Mouse (Mus musculus) liver, embryonic 11.5 days (tissue): ENCODE measurements around the gene Hpdl. TPM values are rescaled to one million over a fixed set of nuclear protein-coding genes. Genes with fewer than 3 reads are reported as not detected.
"Not testable (repeated sequence)": the region's sequence is repeated elsewhere in the genome, so short reads cannot be mapped to it uniquely, and the experiment has no call there.

ENCODE experiments used
- ATAC-seq: fragments of 200-750 bp; cut with Nextera tagmentation; replicated peaks from 2 replicates; pipeline ENCODE4 v1.8.0; 2017; ENCODE audit warnings: moderate number of reproducible peaks, mild to moderate bottlenecking, moderate TSS enrichment, moderate library complexity; ENCODE audit not compliant: low FRiP score
- DNase-seq: peaks from one replicate; pipeline ENCODE4 v3.0.0-alpha.2; 2017; ENCODE audit warnings: low spot score
- H3K27ac ChIP-seq: fragments of 300-500 bp; sonication (generic); 2 replicates; pipeline ENCODE4 v1.5.1; 2014; ENCODE audit warnings: mild to moderate bottlenecking, low read depth, low read length, control low read depth
- H3K27me3 ChIP-seq: fragments of 300-500 bp; sonication (generic); replicated peaks from 2 replicates; pipeline ENCODE4 v1.6.1; 2014; ENCODE audit warnings: low read length, mixed read lengths; ENCODE audit not compliant: control insufficient read depth, insufficient read depth
- H3K36me3 ChIP-seq: fragments of 300-500 bp; sonication (generic); 2 replicates; pipeline ENCODE4 v1.6.1; 2014; ENCODE audit warnings: mild to moderate bottlenecking, low read length, moderate library complexity, mixed read lengths; ENCODE audit not compliant: control insufficient read depth, insufficient read depth
- H3K4me1 ChIP-seq: fragments of 300-500 bp; sonication (generic); replicated peaks from 2 replicates; pipeline ENCODE4 v1.6.1; 2014; ENCODE audit warnings: low read length, mixed read lengths; ENCODE audit not compliant: control insufficient read depth, insufficient read depth
- H3K4me2 ChIP-seq: fragments of 300-500 bp; sonication (generic); 2 replicates; pipeline ENCODE4 v1.6.1; 2014; ENCODE audit warnings: mild to moderate bottlenecking, control low read depth, moderate library complexity
- H3K4me3 ChIP-seq: fragments of 300-500 bp; sonication (generic); 2 replicates; pipeline ENCODE4 v1.5.1; 2014; ENCODE audit warnings: low read depth, low read length, control low read depth
- H3K9ac ChIP-seq: fragments of 300-500 bp; sonication (generic); 2 replicates; pipeline ENCODE4 v1.6.1; 2014; ENCODE audit warnings: low read depth, low read length, control low read depth
- H3K9me3 ChIP-seq: fragments of 300-500 bp; sonication (generic); 2 replicates; pipeline ENCODE4 v1.6.1; 2016; ENCODE audit warnings: low read length, inconsistent platforms, mixed read lengths; ENCODE audit not compliant: control insufficient read depth
- WGBS: fragments of 180-500 bp; shearing (Covaris S2); extraction: QIAGEN DNeasy Blood & Tissue Kit; methylation state at CpG from one replicate; pipeline ENCODE4 v1.1.7; 2014; 5-methylcytosine and 5-hydroxymethylcytosine counted together
- polyA plus RNA-seq: library from polyadenylated mRNA; unstranded; fragments of >200 nt; fragmentation: Nextera tagmentation; extraction: Ambion mirVana; gene quantifications from 2 replicates; pipeline ENCODE4 v1.2.1, GENCODE M21; 2014

Gene Hpdl
- polyA plus RNA-seq, 1 experiment from 2014 or later, result 1.2 TPM

DNA sequence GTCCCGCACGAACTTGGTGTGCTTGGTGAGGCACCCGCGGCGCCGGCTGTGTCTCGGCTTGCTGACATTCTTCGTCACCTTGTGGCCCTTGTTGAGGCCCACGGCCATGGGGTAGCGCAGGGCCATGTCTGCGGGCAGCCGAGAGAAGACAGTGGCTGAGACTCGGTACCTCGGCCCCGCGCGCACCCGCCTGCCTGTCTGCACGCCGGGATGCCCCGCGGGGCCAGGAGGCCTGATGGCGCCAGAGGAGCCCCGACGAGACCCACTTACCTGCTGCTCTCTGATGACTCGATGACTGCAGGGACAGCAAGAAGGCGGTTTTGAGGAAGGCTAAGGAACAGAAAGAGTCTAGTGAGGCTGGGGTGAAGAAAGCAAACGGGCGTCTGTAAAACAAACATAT lies 18.6 kb upstream of the Hpdl start:
- H3K36me3 ChIP-seq, ATAC-seq, H3K9ac ChIP-seq, H3K4me2 ChIP-seq, DNase-seq, H3K9me3 ChIP-seq, H3K27ac ChIP-seq, H3K4me1 ChIP-seq, H3K4me3 ChIP-seq: not testable (repeated sequence)
- peaks cover 23% of the 10 kb centered on the region for H3K27me3 ChIP-seq
- 14% methylated on average over 20 of the region's 29 CpGs for WGBS

DNA sequence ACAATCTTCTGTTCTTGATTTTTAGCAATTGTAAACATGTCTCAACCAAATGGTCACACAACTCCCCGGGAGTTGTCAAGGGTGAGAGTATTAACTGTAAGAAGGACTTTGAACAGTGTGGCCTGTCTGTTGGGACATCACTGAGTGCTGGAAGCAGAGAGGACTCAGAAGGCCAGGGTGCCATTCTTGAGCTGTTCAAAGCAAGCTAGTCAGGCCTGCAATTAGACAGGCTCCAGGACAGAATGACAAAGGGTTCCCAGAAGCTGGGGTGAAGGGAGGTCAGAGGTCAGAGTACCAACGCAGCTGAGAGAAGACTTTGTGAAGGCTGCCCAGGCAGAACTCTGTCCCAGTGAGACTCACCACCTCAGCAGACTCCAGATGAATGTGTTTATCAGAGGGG lies 17.5 kb upstream of the Hpdl start:
- Histone ChIP-seq H3K9ac (no peak overlapping the region), H3K9me3 (no peaks in the 10 kb centered on the region), H3K4me1 (no peaks in the 10 kb centered on the region), H3K4me3 (no peak overlapping the region), H3K4me2 (no peak overlapping the region), H3K36me3 (no peaks in the 10 kb centered on the region), H3K27me3 (peaks cover 23% of the 10 kb centered on the region), H3K27ac (no peak overlapping the region)
- WGBS, result 41% methylated on average over 2 of the region's 2 CpGs
- no peak for ATAC-seq
- no peak for DNase-seq

DNA sequence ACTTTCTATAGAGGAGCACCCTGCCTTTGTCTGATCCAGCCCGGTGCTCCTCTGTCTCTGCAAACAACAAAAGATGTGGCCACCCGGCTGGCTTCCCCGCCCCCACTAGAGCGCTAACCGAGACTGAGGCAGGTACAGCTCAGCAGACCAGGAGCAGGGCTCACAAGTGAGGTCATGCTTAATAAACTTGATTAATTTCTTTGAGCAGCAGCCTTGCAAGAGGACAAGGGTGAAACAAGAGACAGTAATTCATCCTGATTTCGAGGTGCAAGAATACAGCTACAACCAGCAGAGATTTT lies 8.5 kb upstream of the Hpdl start:
- no peaks in the 10 kb centered on the region for H3K4me1 ChIP-seq
- WGBS, result 48% methylated on average over 6 of the region's 6 CpGs
- no peak overlapping the region for H3K4me3 ChIP-seq
- no peak overlapping the region for H3K4me2 ChIP-seq
- ATAC-seq, result no peak
- no peaks in the 10 kb centered on the region for H3K27me3 ChIP-seq
- DNase-seq, result no peak
- H3K27ac ChIP-seq, result no peak overlapping the region
- no peaks in the 10 kb centered on the region for H3K36me3 ChIP-seq
- H3K9ac ChIP-seq, result no peak overlapping the region
- no peaks in the 10 kb centered on the region for H3K9me3 ChIP-seq

DNA sequence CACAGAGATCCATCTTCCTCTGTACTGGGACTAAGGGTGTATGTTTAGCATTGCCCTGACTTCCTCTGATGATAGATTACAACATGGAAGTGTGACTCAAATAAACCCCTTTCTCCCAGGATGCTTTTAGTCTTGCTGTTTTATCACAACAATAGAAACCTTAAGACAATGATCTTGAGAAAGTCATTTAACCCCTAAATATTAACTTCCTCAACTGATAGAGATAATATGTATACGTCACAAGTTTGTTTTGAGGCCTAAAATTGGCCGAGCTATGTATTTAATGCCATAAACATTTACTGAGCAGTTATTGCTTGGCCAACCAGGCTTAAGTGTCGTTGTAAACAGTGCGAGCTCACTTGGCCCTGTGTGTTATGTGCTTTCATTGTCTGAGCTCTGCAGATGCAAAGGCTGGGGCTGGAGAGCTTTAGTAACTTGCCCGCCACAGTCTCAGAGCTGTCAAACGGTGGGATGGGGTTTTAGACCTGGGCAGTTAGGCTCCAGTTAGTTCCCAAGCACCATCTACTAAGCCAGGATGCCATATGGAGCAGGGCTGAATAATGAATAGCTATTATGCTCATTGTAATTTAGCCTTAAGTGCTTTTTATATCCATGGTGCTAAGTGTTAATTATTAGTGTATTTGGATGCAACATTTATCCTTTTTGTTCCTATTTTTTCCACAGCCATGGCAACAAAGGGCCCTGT lies 8.0 kb upstream of the Hpdl start:
- no peak overlapping the region for H3K27ac ChIP-seq
- DNase-seq, result no peak
- 62% methylated on average over 6 of the region's 6 CpGs for WGBS

DNA sequence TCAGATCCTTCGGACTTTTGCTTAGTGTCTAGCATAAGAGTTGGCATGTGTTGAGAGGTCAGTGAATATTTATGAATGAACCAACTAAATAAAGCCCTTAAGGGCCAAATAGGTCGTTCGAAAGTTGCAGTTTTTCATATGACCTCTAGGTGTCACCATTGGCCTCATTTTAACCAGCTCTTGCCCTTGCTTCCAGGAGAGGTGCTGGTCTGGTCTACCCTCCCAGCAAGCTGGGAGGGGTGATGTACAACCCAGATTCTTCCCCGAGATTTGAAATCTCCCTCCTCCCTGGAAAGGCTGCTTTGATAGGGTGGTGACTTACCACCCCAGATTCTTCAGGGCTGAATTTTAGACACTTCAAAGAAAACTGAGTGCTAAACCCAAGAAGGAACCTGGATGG lies 6.3 kb upstream of the Hpdl start:
- Histone ChIP-seq H3K9ac (no peak overlapping the region), H3K9me3 (no peaks in the 10 kb centered on the region), H3K4me3 (no peak overlapping the region), H3K27me3 (no peaks in the 10 kb centered on the region), H3K4me1 (0 out of 2 replicates have a peak, but pooled peaks cover 2% of the 10 kb centered on the region), H3K36me3 (no peaks in the 10 kb centered on the region), H3K4me2 (no peak overlapping the region), H3K27ac (no peak overlapping the region)
- no peak for DNase-seq
- ATAC-seq, result 0 out of 2 replicates have a peak, but pooled peaks have one; percentile 3
- 2% methylated on average over 4 of the region's 4 CpGs for WGBS

More for the DNA sequence above, 8.0 kb upstream of the Hpdl start:
- no peaks in the 10 kb centered on the region for H3K9me3 ChIP-seq
- H3K4me2 ChIP-seq, result no peak overlapping the region
- H3K9ac ChIP-seq, result no peak overlapping the region
- no peak for ATAC-seq
- no peaks in the 10 kb centered on the region for H3K27me3 ChIP-seq
- no peak overlapping the region for H3K4me3 ChIP-seq
- no peaks in the 10 kb centered on the region for H3K4me1 ChIP-seq
- no peaks in the 10 kb centered on the region for H3K36me3 ChIP-seq

DNA sequence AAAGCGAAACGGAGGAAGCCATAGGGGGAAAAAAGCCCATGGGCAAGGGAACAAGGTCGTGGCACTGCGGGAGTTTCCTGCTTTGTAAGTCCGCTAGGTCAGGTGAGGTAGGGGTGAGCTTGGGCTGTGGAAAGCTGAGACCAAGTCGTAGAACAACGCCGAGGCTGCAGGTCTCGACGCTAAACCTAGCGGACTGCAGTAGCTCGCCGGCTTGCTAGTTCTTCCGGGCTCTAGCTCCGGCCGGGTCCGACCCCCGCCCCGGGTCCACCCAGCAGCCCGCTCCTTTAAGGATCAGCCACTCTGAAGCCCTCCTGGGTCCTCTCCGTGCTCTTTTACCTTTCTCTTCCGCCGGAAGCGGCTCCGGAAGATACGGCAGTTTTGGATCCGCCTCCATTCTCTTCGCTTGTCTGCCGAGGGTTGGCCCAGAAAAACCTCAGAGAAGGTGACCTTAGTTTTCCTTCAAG lies 3.1 kb upstream of the Hpdl start:
- peak overlapping the region; percentile 36; the same call in 1 of the 2 replicates for H3K27ac ChIP-seq
- peaks cover 11% of the 10 kb centered on the region for H3K4me1 ChIP-seq
- H3K9ac ChIP-seq, result peak overlapping the region; percentile 80
- 1% methylated on average over 29 of the region's 29 CpGs for WGBS
- no peaks in the 10 kb centered on the region for H3K36me3 ChIP-seq
- H3K4me2 ChIP-seq, result peak overlapping the region; percentile 79
- peak; percentile 57 for ATAC-seq
- DNase-seq, result peak; percentile 70
- no peaks in the 10 kb centered on the region for H3K9me3 ChIP-seq
- peak overlapping the region; percentile 65 for H3K4me3 ChIP-seq
- peaks cover 8% of the 10 kb centered on the region for H3K27me3 ChIP-seq

DNA sequence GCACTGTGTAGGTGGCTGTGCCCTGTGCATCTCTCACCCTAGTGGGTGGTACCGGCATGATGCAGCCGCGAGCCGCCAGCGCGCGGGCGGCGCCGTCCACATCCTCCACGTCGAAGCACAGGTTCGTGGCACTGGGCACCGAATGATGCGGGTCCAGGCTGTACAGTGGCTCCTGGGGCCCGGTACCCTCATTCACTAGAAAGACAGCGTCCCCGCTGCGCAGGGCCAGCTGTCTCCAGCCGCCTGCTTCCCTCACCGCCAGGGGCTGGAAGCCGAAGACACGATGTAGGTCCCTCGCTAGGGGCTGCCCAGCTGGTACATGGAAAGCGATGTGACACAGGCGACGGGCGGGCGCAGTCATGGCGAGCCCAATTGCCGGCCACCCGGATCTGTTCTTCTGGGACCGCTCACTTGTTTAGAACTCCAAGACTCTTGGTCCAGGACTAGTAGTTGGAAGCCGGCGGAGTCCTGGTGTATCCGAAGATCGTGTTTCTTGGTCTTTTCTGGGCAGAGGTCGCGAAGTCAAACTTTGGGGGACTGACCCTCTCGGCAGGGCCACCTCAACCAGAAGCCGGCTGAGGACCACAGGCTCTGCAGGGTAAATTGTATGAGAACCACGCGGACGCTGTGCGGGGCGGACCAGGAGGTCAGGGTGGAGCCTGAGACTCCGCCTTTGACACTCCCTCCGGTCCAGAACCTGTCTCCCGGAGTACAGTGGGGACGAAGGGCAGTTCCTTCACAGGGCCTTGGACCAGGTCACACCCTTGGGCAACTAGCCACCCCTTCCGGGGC lies 409 bp downstream of the Hpdl start:
- Histone ChIP-seq H3K4me2 (peak overlapping the region; percentile 100), H3K4me1 (peaks cover 11% of the 10 kb centered on the region), H3K27me3 (peaks cover 8% of the 10 kb centered on the region), H3K4me3 (peak overlapping the region; percentile 61), H3K9ac (peak overlapping the region; percentile 67), H3K9me3 (no peaks in the 10 kb centered on the region), H3K36me3 (peaks cover 2% of the 10 kb centered on the region; the same call in 1 of the 2 replicates), H3K27ac (no peak overlapping the region)
- under 1% methylated on average over 51 of the region's 51 CpGs for WGBS
- ATAC-seq, result peak; percentile 77
- peak; percentile 85 for DNase-seq

DNA sequence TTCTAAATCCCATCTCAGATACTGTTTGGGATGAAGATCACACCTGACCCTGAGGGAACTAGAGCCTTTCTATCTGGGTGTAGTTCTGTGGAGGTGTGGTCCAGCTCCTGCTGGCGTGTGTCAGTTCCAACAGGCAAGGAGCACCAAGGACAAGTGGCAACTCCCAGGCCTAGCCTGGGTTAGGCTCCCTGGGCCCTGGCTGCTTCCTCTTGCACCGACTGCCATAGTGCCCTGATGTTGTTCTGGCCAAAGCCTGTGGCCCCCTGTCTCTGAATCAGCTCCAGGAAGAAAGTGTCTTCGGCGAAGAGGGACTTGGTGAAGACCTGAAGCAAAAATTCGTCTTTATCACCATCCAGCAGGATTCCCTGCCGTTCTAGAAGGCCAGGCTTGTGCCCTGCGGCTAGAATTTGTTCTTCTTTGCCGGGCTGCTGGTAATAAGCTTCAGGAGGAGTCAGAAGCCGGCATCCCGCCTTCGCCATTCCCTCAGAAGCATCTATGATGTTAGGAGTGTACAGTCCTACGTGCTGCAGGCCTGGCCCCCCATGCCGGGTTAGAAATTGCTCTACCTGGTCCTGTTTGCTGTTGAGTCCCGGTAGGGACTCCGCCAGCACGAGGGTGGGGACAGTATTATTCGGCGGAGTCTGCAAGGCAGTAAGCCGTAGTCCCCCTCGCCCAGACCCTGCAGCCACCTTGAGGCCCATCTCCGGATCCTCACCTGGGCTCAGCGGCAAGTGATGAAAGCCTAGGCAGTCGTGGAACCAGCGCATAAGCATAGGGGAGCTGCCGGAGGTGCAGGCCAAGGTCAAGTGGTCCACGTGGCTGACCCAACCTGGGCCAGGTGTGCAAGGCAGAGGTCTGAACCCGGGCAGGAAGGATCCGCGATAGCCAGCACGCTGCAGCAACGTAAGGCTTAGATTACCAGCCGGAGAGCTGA lies 1.3 kb downstream of the Hpdl start:
- Histone ChIP-seq H3K4me3 (peak overlapping the region; percentile 61), H3K27me3 (peaks cover 8% of the 10 kb centered on the region), H3K36me3 (peaks cover 5% of the 10 kb centered on the region; the same call in 1 of the 2 replicates), H3K4me2 (peak overlapping the region; percentile 100), H3K4me1 (peaks cover 11% of the 10 kb centered on the region), H3K9me3 (no peaks in the 10 kb centered on the region), H3K9ac (peak overlapping the region; percentile 67), H3K27ac (no peak overlapping the region)
- DNase-seq (no peak), ATAC-seq (no peak)
- 27% methylated on average over 32 of the region's 32 CpGs for whole genome bisulfite sequencing
